Comparison of ENCODE assay signal across 9 mouse cellular contexts in genomic region chr6:14585827-14586226, GRCm38 (mm10).
A peak's percentile ranks its signal among the peaks of the same experiment; 100 is the strongest.
DNase-seq lines count a peak whose midpoint lies in the region; ATAC-seq and TF ChIP-seq lines count a peak whose summit lies in the region.
"Had no signal": no experiment of that assay in that cellular context is flagged by ENCODE, and none has a peak within 500 bp of the region (broad histone marks: within the 10 kb centered on the region; RNA-seq: fewer than 3 reads in every experiment).

No protein-coding gene starts in this region.

- H3K9ac ChIP-seq in hindbrain, embryonic 16.5 days (ENCODE audit: low read depth, low read length) = no peak overlapping the region
- no peak overlapping the region for H3K9ac ChIP-seq in hindbrain, embryonic 12.5 days
- H3K9ac ChIP-seq: limb, embryonic 15.5 days had no signal

- peak; percentile 45 for DNase-seq in brain, adult 2 months (ENCODE audit: low read depth, low spot score)
- no peak for DNase-seq in adrenal gland, adult 2 months
- DNase-seq in spleen, adult 12 weeks (ENCODE audit: low spot score) = no peak
- no peak for DNase-seq in cerebellum, adult 9-11 months

- no peaks in the 10 kb centered on the region for H3K27me3 ChIP-seq in hindbrain, embryonic 16.5 days (replicated peaks; ENCODE audit: control insufficient read depth, insufficient read depth, low read length)
- no peaks in the 10 kb centered on the region for H3K27me3 ChIP-seq in hindbrain, embryonic 12.5 days
- no peaks in the 10 kb centered on the region for H3K27me3 ChIP-seq in E14TG2a.4 (ENCODE audit: insufficient read depth, low read length)
- H3K27me3 ChIP-seq: limb, embryonic 15.5 days had no signal

- no peaks in the 10 kb centered on the region for H3K9me3 ChIP-seq in hindbrain, embryonic 16.5 days (ENCODE audit: control insufficient read depth, low read length)
- no peaks in the 10 kb centered on the region for H3K9me3 ChIP-seq in hindbrain, embryonic 12.5 days (replicated peaks)
- no peaks in the 10 kb centered on the region for H3K9me3 ChIP-seq in E14TG2a.4 (ENCODE audit: low read length)
- H3K9me3 ChIP-seq: limb, embryonic 15.5 days had no signal

- H3K4me2 ChIP-seq in hindbrain, embryonic 16.5 days (ENCODE audit: low read length) = no peak overlapping the region
- no peak overlapping the region for H3K4me2 ChIP-seq in hindbrain, embryonic 12.5 days (replicated peaks)
- H3K4me2 ChIP-seq: limb, embryonic 15.5 days had no signal

- peak; percentile 76 for TF ChIP-seq CTCF in E14TG2a.4 (conservative IDR thresholded peaks at IDR 0.05; ENCODE audit: low read length)

- H3K27ac ChIP-seq in hindbrain, embryonic 16.5 days (ENCODE audit: low read depth, low read length) = no peak overlapping the region
- H3K27ac ChIP-seq in hindbrain, embryonic 12.5 days = no peak overlapping the region
- H3K27ac ChIP-seq: limb, embryonic 15.5 days had no signal

- 44% methylated on average over 1 of the region's 1 CpGs for WGBS in hindbrain, embryonic 16.5 days
- 47% methylated on average over 1 of the region's 1 CpGs for WGBS in hindbrain, embryonic 12.5 days

- no peak overlapping the region for H3K4me3 ChIP-seq in hindbrain, embryonic 16.5 days (ENCODE audit: low read length)
- H3K4me3 ChIP-seq in hindbrain, embryonic 12.5 days = no peak overlapping the region
- no peak overlapping the region for H3K4me3 ChIP-seq in E14TG2a.4 (replicated peaks; ENCODE audit: low read length)
- H3K4me3 ChIP-seq: limb, embryonic 15.5 days had no signal

- peak; percentile 77; the same call in 1 of the 2 replicates for ATAC-seq in hindbrain, embryonic 16.5 days
- no peak for ATAC-seq in hindbrain, embryonic 12.5 days (ENCODE audit: low FRiP score)
- peak; percentile 86 for ATAC-seq in megakaryocyte progenitor cell, adult 5-6 weeks (replicated peaks; ENCODE audit: poor library complexity)

- H3K36me3 ChIP-seq in hindbrain, embryonic 16.5 days (ENCODE audit: control insufficient read depth, insufficient read depth, low read length) = no peaks in the 10 kb centered on the region
- H3K36me3 ChIP-seq in hindbrain, embryonic 12.5 days = no peaks in the 10 kb centered on the region
- no peaks in the 10 kb centered on the region for H3K36me3 ChIP-seq in E14TG2a.4 (ENCODE audit: insufficient read depth, low read length)
- H3K36me3 ChIP-seq: limb, embryonic 15.5 days had no signal

- no peaks in the 10 kb centered on the region for H3K4me1 ChIP-seq in hindbrain, embryonic 16.5 days (ENCODE audit: control insufficient read depth, insufficient read depth, low read depth, low read length)
- H3K4me1 ChIP-seq in hindbrain, embryonic 12.5 days = no peaks in the 10 kb centered on the region
- H3K4me1 ChIP-seq in E14TG2a.4 (replicated peaks; ENCODE audit: low read depth, low read length) = no peaks in the 10 kb centered on the region
- H3K4me1 ChIP-seq: limb, embryonic 15.5 days had no signal
